Mouse (Mus musculus): ENCODE results near the gene H2-K1. TPM values are rescaled to one million over a fixed set of nuclear protein-coding genes. Genes with fewer than 3 reads are reported as not detected.

The H2-K1 gene
- polyA plus RNA-seq, 1 experiment from 2014 or later: 19.8 TPM

DNA sequence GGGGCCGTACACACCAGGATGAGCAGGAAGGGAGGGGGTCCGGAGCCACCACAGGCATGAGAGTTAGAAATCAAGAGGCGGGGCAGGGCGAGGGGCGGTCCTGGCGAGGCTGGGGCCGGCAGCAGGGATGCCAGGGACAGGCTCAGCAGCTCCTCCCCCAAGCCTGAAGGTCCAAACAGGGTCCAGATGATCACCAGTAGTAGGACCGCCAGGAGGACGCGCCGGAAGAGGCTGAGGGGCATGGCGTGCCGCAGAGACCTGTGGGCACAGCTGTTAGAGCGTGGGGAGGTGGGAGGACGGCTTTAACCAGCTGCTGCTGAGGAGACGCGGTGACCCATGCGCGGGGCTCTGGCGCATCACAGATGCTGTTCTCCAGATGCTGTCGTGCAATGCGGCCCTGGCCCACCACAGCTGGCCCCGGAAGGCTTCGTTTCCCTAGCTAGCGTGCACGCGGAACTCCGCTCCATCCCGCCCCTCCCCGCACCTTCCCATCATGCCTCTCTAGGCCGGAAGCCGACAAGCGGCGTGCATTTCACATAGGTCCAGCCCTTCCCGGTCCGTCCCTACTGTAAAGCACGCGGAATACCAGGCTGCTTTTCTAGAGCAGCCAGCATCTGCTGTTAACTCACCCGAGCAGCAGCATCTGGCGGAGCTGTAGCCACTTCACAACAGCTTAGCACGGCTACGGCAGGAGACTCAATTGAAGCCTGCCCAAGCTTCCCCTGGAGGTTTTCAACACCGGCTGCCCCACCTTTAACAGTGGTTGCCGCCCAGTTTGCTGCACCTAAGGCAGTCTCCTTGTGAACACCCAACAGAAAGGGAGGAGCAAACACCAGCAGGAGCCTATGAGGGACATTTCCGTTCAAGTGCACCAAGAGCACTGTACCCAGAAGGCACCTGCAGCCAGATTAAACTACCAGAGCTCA is 48.9 kb downstream of the H2-K1 start, which contains the start of gene B3galt4:
TSS of gene B3galt4 (minus strand) at position 468 of the 926 bp plus-strand sequence.
- no peaks in the 10 kb centered on the region for H3K9me3 ChIP-seq (replicated peaks)
- WGBS: under 1% methylated on average over 45 of the region's 45 CpGs
- H3K4me1 ChIP-seq: peaks cover 71% of the 10 kb centered on the region
- H3K9ac ChIP-seq (replicated peaks): peak within 1 kb of the TSS; percentile 77
- peak within 1 kb of the TSS; percentile 96 for H3K4me2 ChIP-seq
- peak; percentile 80 for ATAC-seq (ENCODE audit: low FRiP score)
- H3K36me3 ChIP-seq: peaks cover 39% of the 10 kb centered on the region
- peak within 1 kb of the TSS; percentile 59 for H3K4me3 ChIP-seq (replicated peaks)
- H3K27me3 ChIP-seq (replicated peaks): no peaks in the 10 kb centered on the region
- H3K27ac ChIP-seq (replicated peaks): peak within 1 kb of the TSS; percentile 94

DNA sequence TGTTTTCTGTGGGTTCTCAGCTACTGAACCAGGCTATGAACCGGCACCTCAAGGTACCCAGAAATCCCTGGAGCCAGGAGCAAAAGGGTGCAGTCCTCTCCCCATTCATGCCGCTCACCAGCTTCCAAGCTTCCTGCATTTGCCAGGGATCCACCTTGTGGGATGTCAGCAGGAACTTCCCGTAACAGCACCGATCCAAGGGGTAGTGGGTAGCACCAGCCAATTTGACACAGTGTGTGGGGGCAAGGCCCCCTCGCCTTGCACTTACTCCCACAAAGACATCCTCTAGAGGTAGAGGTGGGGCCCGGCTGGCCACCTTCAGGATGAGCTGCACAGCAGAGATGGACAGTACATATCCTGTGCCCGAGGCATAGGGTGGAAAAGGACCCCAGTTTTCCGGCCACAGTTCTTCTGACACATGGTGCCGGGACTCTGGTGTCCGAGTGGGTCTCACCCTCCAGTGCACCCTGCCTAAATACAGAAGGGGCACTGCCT is 50.0 kb downstream of the H2-K1 start:
- no peak for ATAC-seq (ENCODE audit: low FRiP score)
- Histone ChIP-seq H3K9ac (replicated peaks) (peak overlapping the region; percentile 77), H3K27me3 (replicated peaks) (no peaks in the 10 kb centered on the region), H3K4me3 (replicated peaks) (peak overlapping the region; percentile 59), H3K27ac (replicated peaks) (peak overlapping the region; percentile 94), H3K36me3 (peaks cover 50% of the 10 kb centered on the region), H3K4me1 (peaks cover 70% of the 10 kb centered on the region), H3K9me3 (replicated peaks) (no peaks in the 10 kb centered on the region), H3K4me2 (peak overlapping the region; percentile 96)
- WGBS: 74% methylated on average over 10 of the region's 10 CpGs

- ATAC-seq (ENCODE audit: low FRiP score): no peak
- H3K9me3 ChIP-seq (replicated peaks): no peaks in the 10 kb centered on the region
- peaks cover 61% of the 10 kb centered on the region for H3K4me1 ChIP-seq
- H3K36me3 ChIP-seq: peaks cover 57% of the 10 kb centered on the region
- no peak overlapping the region for H3K9ac ChIP-seq (replicated peaks)
- 89% methylated on average over 19 of the region's 19 CpGs for WGBS
- peak overlapping the region; percentile 96 for H3K4me2 ChIP-seq
- H3K27ac ChIP-seq (replicated peaks): no peak overlapping the region
- no peak overlapping the region for H3K4me3 ChIP-seq (replicated peaks)
- no peaks in the 10 kb centered on the region for H3K27me3 ChIP-seq (replicated peaks)
Measured at GRCm38 (mm10) chr17:33948905-33949537, 51.1 kb downstream of the H2-K1 start.

DNA sequence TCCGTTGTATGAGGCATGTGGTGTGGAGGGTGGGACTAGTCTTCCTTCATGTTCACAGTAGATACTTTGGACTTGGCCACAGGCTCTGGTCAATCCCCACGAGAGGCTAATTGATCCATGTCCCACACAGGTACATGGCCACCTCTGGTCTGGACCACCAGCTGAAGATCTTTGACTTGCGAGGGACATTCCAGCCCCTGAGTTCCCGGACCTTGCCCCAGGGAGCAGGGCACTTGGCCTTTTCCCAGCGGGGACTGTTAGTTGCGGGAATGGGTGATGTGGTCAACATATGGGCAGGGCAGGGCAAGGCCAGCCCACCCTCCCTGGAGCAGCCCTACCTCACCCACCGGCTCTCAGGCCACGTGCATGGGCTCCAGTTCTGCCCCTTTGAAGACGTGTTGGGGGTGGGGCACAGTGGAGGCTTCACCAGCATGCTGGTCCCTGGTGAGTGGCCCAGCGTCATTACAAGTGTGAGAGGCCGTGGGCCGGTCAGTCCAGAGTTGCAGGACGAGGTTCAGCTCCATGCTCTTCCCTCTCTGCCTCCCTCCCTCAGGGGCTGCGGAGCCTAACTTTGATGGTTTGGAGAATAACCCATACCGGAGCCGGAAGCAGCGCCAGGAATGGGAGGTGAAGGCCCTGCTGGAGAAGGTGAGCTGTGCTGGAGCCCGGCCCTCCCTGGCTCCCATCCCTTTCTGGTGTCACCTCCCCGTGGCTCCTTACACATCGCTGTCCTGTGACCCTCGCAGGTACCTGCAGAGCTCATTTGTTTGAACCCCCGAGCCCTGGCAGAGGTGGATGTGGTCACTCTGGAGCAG is 51.9 kb downstream of the H2-K1 start:
- H3K9me3 ChIP-seq (replicated peaks): no peaks in the 10 kb centered on the region
- no peak for ATAC-seq (ENCODE audit: low FRiP score)
- H3K4me1 ChIP-seq: peaks cover 54% of the 10 kb centered on the region
- no peak overlapping the region for H3K4me3 ChIP-seq (replicated peaks)
- H3K4me2 ChIP-seq: no peak overlapping the region
- H3K27me3 ChIP-seq (replicated peaks): no peaks in the 10 kb centered on the region
- no peak overlapping the region for H3K9ac ChIP-seq (replicated peaks)
- H3K36me3 ChIP-seq: peaks cover 60% of the 10 kb centered on the region
- no peak overlapping the region for H3K27ac ChIP-seq (replicated peaks)
- 90% methylated on average over 22 of the region's 22 CpGs for WGBS

DNA sequence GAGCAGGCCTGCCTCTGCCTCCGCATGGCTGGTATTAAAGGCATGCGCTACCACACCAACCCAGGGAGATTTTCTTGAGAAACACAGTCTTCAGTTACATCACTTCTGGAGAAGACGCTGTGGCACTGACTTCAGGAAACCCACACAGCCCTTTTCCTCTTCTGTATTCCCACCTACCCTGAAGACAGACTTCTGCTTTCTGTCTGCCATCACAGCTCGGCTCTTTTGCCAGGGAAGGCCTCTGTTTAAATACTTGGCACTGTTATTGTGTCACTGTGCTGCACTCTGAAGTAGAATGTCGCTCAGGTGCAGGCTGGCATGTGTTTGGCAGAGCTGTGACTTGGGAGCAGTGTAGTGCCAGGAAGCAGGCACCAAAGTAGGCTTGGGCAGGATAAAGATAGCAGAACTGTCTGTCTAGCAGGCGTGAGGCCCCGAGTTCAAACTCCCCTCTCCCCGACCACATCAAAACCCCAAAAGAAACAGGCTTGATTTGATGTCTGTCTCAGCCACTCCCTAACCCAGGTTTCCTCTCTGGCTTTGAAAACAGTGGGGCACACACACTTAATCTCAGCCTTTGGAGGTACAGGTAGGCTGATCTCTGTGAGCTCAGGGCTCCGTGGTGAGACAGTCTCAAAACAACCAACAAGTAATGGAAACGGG is 52.6 kb downstream of the H2-K1 start:
- 92% methylated on average over 10 of the region's 10 CpGs for WGBS
- Histone ChIP-seq H3K36me3 (peaks cover 58% of the 10 kb centered on the region), H3K27ac (replicated peaks) (no peak overlapping the region), H3K4me1 (peaks cover 47% of the 10 kb centered on the region), H3K4me2 (no peak overlapping the region), H3K27me3 (replicated peaks) (no peaks in the 10 kb centered on the region), H3K9ac (replicated peaks) (no peak overlapping the region), H3K4me3 (replicated peaks) (no peak overlapping the region), H3K9me3 (replicated peaks) (no peaks in the 10 kb centered on the region)
- ATAC-seq (ENCODE audit: low FRiP score): no peak

MicroRNAs within 50 kb of the gene (microRNA counts, 519-probe panel; counts per million panel counts)
- microRNA mmu-miR-219: 3,457 counts per million, percentile 84 among the panel's probes with 10 or more counts

Small RNA genes within 50 kb of the gene (microRNA-seq; reads per million reads assigned to microRNA genes)
- gene Mir219a-1 (not detected), gene Mir219c (not detected)

Other genes starting within 250 kb of the H2-K1 start
- 519 and 596 TPM in 2 replicates for gene Rab11b, start 239.8 kb downstream of the H2-K1 start, polyA plus RNA-seq (2015; fragmentation: Nextera tagmentation; extraction: Ambion mirVana)
- 21.6 and 23.3 TPM in 2 replicates for gene Angptl4, start 218.5 kb downstream of the H2-K1 start, polyA plus RNA-seq (2015; fragmentation: Nextera tagmentation; extraction: Ambion mirVana)
- gene Kank3, start 189.8 kb downstream of the H2-K1 start, polyA plus RNA-seq (2015; fragmentation: Nextera tagmentation; extraction: Ambion mirVana): 46.7 and 48.5 TPM in 2 replicates
- 534 and 619 TPM in 2 replicates for gene Rps28, start 175.8 kb downstream of the H2-K1 start, polyA plus RNA-seq (2015; fragmentation: Nextera tagmentation; extraction: Ambion mirVana)
- gene Ndufa7, start 175.8 kb downstream of the H2-K1 start, polyA plus RNA-seq (2015; fragmentation: Nextera tagmentation; extraction: Ambion mirVana): 515 and 564 TPM in 2 replicates
- 53.9 and 56.1 TPM in 2 replicates for gene Cd320, start 157.3 kb downstream of the H2-K1 start, polyA plus RNA-seq (2015; fragmentation: Nextera tagmentation; extraction: Ambion mirVana)
- gene Gm7029, start 126.5 kb downstream of the H2-K1 start, polyA plus RNA-seq (2015; fragmentation: Nextera tagmentation; extraction: Ambion mirVana): not detected in 2 replicates
- 2.0 and 3.5 TPM in 2 replicates for gene Kifc1, start 109.7 kb downstream of the H2-K1 start, polyA plus RNA-seq (2015; fragmentation: Nextera tagmentation; extraction: Ambion mirVana)
- gene Platr17, start 95.2 kb downstream of the H2-K1 start, polyA plus RNA-seq (2015; fragmentation: Nextera tagmentation; extraction: Ambion mirVana): 0.93 and 1.2 TPM in 2 replicates
- 50.7 and 58.5 TPM in 2 replicates for gene Daxx, start 90.9 kb downstream of the H2-K1 start, polyA plus RNA-seq (2015; fragmentation: Nextera tagmentation; extraction: Ambion mirVana)
- 35.3 and 51.3 TPM in 2 replicates for gene Tapbp, start 84.4 kb downstream of the H2-K1 start, polyA plus RNA-seq (2015; fragmentation: Nextera tagmentation; extraction: Ambion mirVana)
- gene Zbtb22, start 84.4 kb downstream of the H2-K1 start, polyA plus RNA-seq (2015; fragmentation: Nextera tagmentation; extraction: Ambion mirVana): 13.7 and 15.8 TPM in 2 replicates
- 56.8 and 58.8 TPM in 2 replicates for gene Rgl2, start 70.8 kb downstream of the H2-K1 start, polyA plus RNA-seq (2015; fragmentation: Nextera tagmentation; extraction: Ambion mirVana)
- gene Pfdn6, start 60.0 kb downstream of the H2-K1 start, polyA plus RNA-seq (2015; fragmentation: Nextera tagmentation; extraction: Ambion mirVana): 173 and 183 TPM in 2 replicates
- gene Wdr46, start 59.7 kb downstream of the H2-K1 start, polyA plus RNA-seq (2015; fragmentation: Nextera tagmentation; extraction: Ambion mirVana): 25.1 and 29.3 TPM in 2 replicates
- 11.9 and 13.1 TPM in 2 replicates for gene B3galt4, start 48.9 kb downstream of the H2-K1 start, polyA plus RNA-seq (2015; fragmentation: Nextera tagmentation; extraction: Ambion mirVana)
- 72.3 and 75.7 TPM in 2 replicates for gene Vps52, start 44.5 kb downstream of the H2-K1 start, polyA plus RNA-seq (2015; fragmentation: Nextera tagmentation; extraction: Ambion mirVana)
- gene Rps18, start 44.3 kb downstream of the H2-K1 start, polyA plus RNA-seq (2015; fragmentation: Nextera tagmentation; extraction: Ambion mirVana): 778 and 1,050 TPM in 2 replicates
- 21.9 and 24.4 TPM in 2 replicates for gene Ring1, start 24.3 kb upstream of the H2-K1 start, polyA plus RNA-seq (2015; fragmentation: Nextera tagmentation; extraction: Ambion mirVana)
- gene H2-Ke6, start 27.7 kb upstream of the H2-K1 start, polyA plus RNA-seq (2015; fragmentation: Nextera tagmentation; extraction: Ambion mirVana): 68.4 and 71.4 TPM in 2 replicates
- 167 and 170 TPM in 2 replicates for gene Slc39a7, start 31.3 kb upstream of the H2-K1 start, polyA plus RNA-seq (2015; fragmentation: Nextera tagmentation; extraction: Ambion mirVana)
- gene Rxrb, start 31.5 kb upstream of the H2-K1 start, polyA plus RNA-seq (2015; fragmentation: Nextera tagmentation; extraction: Ambion mirVana): 54.4 and 57.7 TPM in 2 replicates
- 8.3 and 9.4 TPM in 2 replicates for gene Col11a2, start 39.1 kb upstream of the H2-K1 start, polyA plus RNA-seq (2015; fragmentation: Nextera tagmentation; extraction: Ambion mirVana)
- 0.19 and 2.5 TPM in 2 replicates for gene H2-Oa, start 92.0 kb upstream of the H2-K1 start, polyA plus RNA-seq (2015; fragmentation: Nextera tagmentation; extraction: Ambion mirVana)
- gene H2-DMa, start 119.2 kb upstream of the H2-K1 start, polyA plus RNA-seq (2015; fragmentation: Nextera tagmentation; extraction: Ambion mirVana): 19.8 and 31.3 TPM in 2 replicates
- gene Brd2, start 122.3 kb upstream of the H2-K1 start, polyA plus RNA-seq (2015; fragmentation: Nextera tagmentation; extraction: Ambion mirVana): 115 and 122 TPM in 2 replicates
- 0.17 and 5.5 TPM in 2 replicates for gene H2-DMb2, start 143.0 kb upstream of the H2-K1 start, polyA plus RNA-seq (2015; fragmentation: Nextera tagmentation; extraction: Ambion mirVana)
- gene H2-DMb1, start 152.7 kb upstream of the H2-K1 start, polyA plus RNA-seq (2015; fragmentation: Nextera tagmentation; extraction: Ambion mirVana): 0.29 and 4.2 TPM in 2 replicates
- 3.5 and 12.0 TPM in 2 replicates for gene Tap1, start 187.2 kb upstream of the H2-K1 start, polyA plus RNA-seq (2015; fragmentation: Nextera tagmentation; extraction: Ambion mirVana)
- gene Psmb9, start 187.4 kb upstream of the H2-K1 start, polyA plus RNA-seq (2015; fragmentation: Nextera tagmentation; extraction: Ambion mirVana): 2.1 and 35.0 TPM in 2 replicates
- gene Psmb8, start 197.4 kb upstream of the H2-K1 start, polyA plus RNA-seq (2015; fragmentation: Nextera tagmentation; extraction: Ambion mirVana): 3.8 and 80.4 TPM in 2 replicates
- 1.9 and 15.0 TPM in 2 replicates for gene Tap2, start 203.2 kb upstream of the H2-K1 start, polyA plus RNA-seq (2015; fragmentation: Nextera tagmentation; extraction: Ambion mirVana)
- 0.08 and 0.26 TPM in 2 replicates for gene H2-Ob, start 238.6 kb upstream of the H2-K1 start, polyA plus RNA-seq (2015; fragmentation: Nextera tagmentation; extraction: Ambion mirVana)

Data from neural tube, embryonic 15.5 days (tissue).